22 mouse cellular contexts compared by ENCODE assay signal in genomic region chr10:125184146-125184545, GRCm38 (mm10).
DNase-seq lines count a peak whose midpoint lies in the region; ATAC-seq and TF ChIP-seq lines count a peak whose summit lies in the region.
"Had no signal": no experiment of that assay in that cellular context is flagged by ENCODE, and none has a peak within 500 bp of the region (broad histone marks: within the 10 kb centered on the region; RNA-seq: fewer than 3 reads in every experiment).

No protein-coding gene starts in this region.

- intact Hi-C loops in gastrocnemius, postnatal 14 days (cut with DNase I; ENCODE audit: low total_unique reads) = no loop called here

- ATAC-seq in midbrain, embryonic 15.5 days (replicated peaks) = no peak
- ATAC-seq in Patski = peak; percentile 100
- ATAC-seq: forebrain, embryonic 14.5 days; hindbrain, embryonic 16.5 days; inflammation-experienced regulatory T-cells, adult 6 months; intestine, postnatal 0 days had no signal

- TF ChIP-seq POLR2A in brain, embryonic 14.5 days (IDR thresholded peaks at IDR 0.05; ENCODE audit: borderline replicate concordance, extremely low read depth, insufficient read depth, insufficient read length, poor library complexity, severe bottlenecking) = no peak

- H3K9me3 ChIP-seq in midbrain, embryonic 10.5 days (replicated peaks) = no peaks in the 10 kb centered on the region
- no peaks in the 10 kb centered on the region for H3K9me3 ChIP-seq in midbrain, embryonic 15.5 days
- no peaks in the 10 kb centered on the region for H3K9me3 ChIP-seq in heart, embryonic 10.5 days
- H3K9me3 ChIP-seq: embryonic facial prominence, embryonic 10.5 days; hindbrain, embryonic 12.5 days had no signal

- peak; percentile 16 for DNase-seq in midbrain, embryonic 10.5 days (ENCODE audit: low spot score)
- DNase-seq in ES-CJ7 (ENCODE audit: low read depth, low spot score) (peak; percentile 83), Patski (ENCODE audit: low read depth, low spot score) (peak; percentile 77)
- peak; percentile 33 for DNase-seq in brain, embryonic 14.5 days (ENCODE audit: low read depth)
- no peak for DNase-seq in gastrocnemius, postnatal 14 days
- DNase-seq in heart, embryonic 10.5 days (ENCODE audit: low spot score) = no peak
- DNase-seq in kidney, adult 9 months = no peak
- DNase-seq: adrenal gland, adult 2 months; adrenal gland, postnatal 25 days; cerebellum, adult 2 months; cerebellum, postnatal 10 days; gastrocnemius, postnatal 25 days; heart, postnatal 10 days; heart, postnatal 4 days had no signal

- H3K4me2 ChIP-seq in midbrain, embryonic 15.5 days = no peak overlapping the region
- H3K4me2 ChIP-seq: hindbrain, embryonic 12.5 days had no signal

- CTCF ChIA-PET in Patski (lab: Charles Lee) = interaction anchor here (1.4 kb wide), 2 partner anchors 10 to 81 kb away, joined by 4 read pairs; no protein-coding TSS in a partner anchor

- peaks cover 8% of the 10 kb centered on the region for H3K4me1 ChIP-seq in midbrain, embryonic 10.5 days
- no peaks in the 10 kb centered on the region for H3K4me1 ChIP-seq in midbrain, embryonic 15.5 days
- no peaks in the 10 kb centered on the region for H3K4me1 ChIP-seq in heart, embryonic 10.5 days
- H3K4me1 ChIP-seq: embryonic facial prominence, embryonic 10.5 days; hindbrain, embryonic 12.5 days had no signal

- 32% methylated on average over 5 of the region's 5 CpGs for WGBS in midbrain, embryonic 10.5 days
- WGBS in midbrain, embryonic 15.5 days = 26% methylated on average over 5 of the region's 5 CpGs
- WGBS in heart, embryonic 10.5 days = 51% methylated on average over 5 of the region's 5 CpGs

- H3K27me3 ChIP-seq in midbrain, embryonic 10.5 days (ENCODE audit: low read depth, poor library complexity, severe bottlenecking) = no peaks in the 10 kb centered on the region
- no peaks in the 10 kb centered on the region for H3K27me3 ChIP-seq in midbrain, embryonic 15.5 days (replicated peaks)
- no peaks in the 10 kb centered on the region for H3K27me3 ChIP-seq in Patski
- H3K27me3 ChIP-seq in heart, embryonic 10.5 days (ENCODE audit: insufficient read depth, poor library complexity, severe bottlenecking) = no peaks in the 10 kb centered on the region
- H3K27me3 ChIP-seq: CH12.LX; hindbrain, embryonic 12.5 days had no signal

- H3K36me3 ChIP-seq in midbrain, embryonic 10.5 days = no peaks in the 10 kb centered on the region
- no peaks in the 10 kb centered on the region for H3K36me3 ChIP-seq in midbrain, embryonic 15.5 days (replicated peaks)
- no peaks in the 10 kb centered on the region for H3K36me3 ChIP-seq in heart, embryonic 10.5 days
- H3K36me3 ChIP-seq: embryonic facial prominence, embryonic 10.5 days; hindbrain, embryonic 12.5 days had no signal

- no peak overlapping the region for H3K4me3 ChIP-seq in midbrain, embryonic 10.5 days
- H3K4me3 ChIP-seq in midbrain, embryonic 15.5 days = no peak overlapping the region
- no peak overlapping the region for H3K4me3 ChIP-seq in heart, embryonic 10.5 days
- H3K4me3 ChIP-seq: embryonic facial prominence, embryonic 10.5 days; hindbrain, embryonic 12.5 days had no signal

- POLR2A ChIA-PET in Patski (lab: Charles Lee) = no interaction called here

- no peak for TF ChIP-seq CTCF in Patski (IDR thresholded peaks at IDR 0.05)
- TF ChIP-seq CTCF in brain, embryonic 14.5 days (IDR thresholded peaks at IDR 0.05; ENCODE audit: borderline replicate concordance, extremely low read depth, insufficient read depth, insufficient read length) = no peak

- no peak overlapping the region for H3K9ac ChIP-seq in midbrain, embryonic 15.5 days
- H3K9ac ChIP-seq: hindbrain, embryonic 12.5 days had no signal

- H3K27ac ChIP-seq in midbrain, embryonic 10.5 days (replicated peaks) = no peak overlapping the region
- H3K27ac ChIP-seq in midbrain, embryonic 15.5 days = no peak overlapping the region
- no peak overlapping the region for H3K27ac ChIP-seq in heart, embryonic 10.5 days
- H3K27ac ChIP-seq: embryonic facial prominence, embryonic 10.5 days; hindbrain, embryonic 12.5 days had no signal

- in situ Hi-C loops in Patski (cut with MboI; ENCODE audit: low pct_unique_long_range_greater_than_20kb) = no loop called here

Comparison
In these comparisons a context has a peak if more than half of its experiments do, and no peak if none do; other contexts are left out.
1. DNase-seq: peak in midbrain, embryonic 10.5 days (single experiment), ES-CJ7 (single experiment), Patski (single experiment) and brain, embryonic 14.5 days (single experiment); none in gastrocnemius, postnatal 14 days (single experiment), heart, embryonic 10.5 days (single experiment) and kidney, adult 9 months (single experiment).